Mouse (Mus musculus) midbrain, embryonic 11.5 days (tissue): ENCODE data around the gene Naalad2. TPM values are rescaled to one million over a fixed set of nuclear protein-coding genes. Genes with fewer than 3 reads are reported as not detected.
"Not testable (repeated sequence)": the region's sequence is repeated elsewhere in the genome, so short reads cannot be mapped to it uniquely, and the experiment has no call there.

Experiments used
- ATAC-seq: fragments of 200-750 bp; cut with Nextera tagmentation; 2 replicates; pipeline ENCODE4 v1.8.0; 2017; ENCODE audit warnings: moderate TSS enrichment, moderate library complexity; ENCODE audit not compliant: low FRiP score
- DNase-seq: peaks from one replicate; pipeline ENCODE4 v3.0.0; 2015; ENCODE audit warnings: low spot score; ENCODE audit errors: missing footprints
- H3K27ac ChIP-seq: fragments of 300-500 bp; sonication (generic); 2 replicates; pipeline ENCODE4 v1.5.1; 2014; ENCODE audit warnings: low read depth, low read length
- H3K27me3 ChIP-seq: fragments of 300-500 bp; sonication (generic); 2 replicates; pipeline ENCODE4 v1.6.1; 2014; ENCODE audit warnings: mild to moderate bottlenecking, low read length, moderate library complexity, mixed read lengths; ENCODE audit not compliant: control insufficient read depth, insufficient read depth
- H3K36me3 ChIP-seq: fragments of 300-500 bp; sonication (generic); 2 replicates; pipeline ENCODE4 v1.6.1; 2014; ENCODE audit warnings: mild to moderate bottlenecking, low read length, moderate library complexity, mixed read lengths; ENCODE audit not compliant: control insufficient read depth, insufficient read depth
- H3K4me1 ChIP-seq: fragments of 300-500 bp; sonication (generic); 2 replicates; pipeline ENCODE4 v1.6.1; 2014; ENCODE audit warnings: low read length; ENCODE audit not compliant: control insufficient read depth, insufficient read depth
- H3K4me2 ChIP-seq: fragments of 300-500 bp; sonication (generic); 2 replicates; pipeline ENCODE4 v1.6.1; 2014; ENCODE audit warnings: mild to moderate bottlenecking, moderate library complexity
- H3K4me3 ChIP-seq: fragments of 300-500 bp; sonication (generic); 2 replicates; pipeline ENCODE4 v1.5.1; 2014; ENCODE audit warnings: low read depth, low read length
- H3K9ac ChIP-seq: fragments of 300-500 bp; sonication (generic); 2 replicates; pipeline ENCODE4 v1.6.1; 2014; ENCODE audit warnings: low read length
- H3K9me3 ChIP-seq: fragments of 300-500 bp; sonication (generic); 2 replicates; pipeline ENCODE4 v1.6.1; 2016; ENCODE audit warnings: low read length; ENCODE audit not compliant: control insufficient read depth
- WGBS: fragments of 180-500 bp; shearing (Covaris S2); extraction: QIAGEN DNeasy Blood & Tissue Kit; methylation state at CpG from one replicate; pipeline ENCODE4 v1.1.7; 2014; 5-methylcytosine and 5-hydroxymethylcytosine counted together
- polyA plus RNA-seq: library from polyadenylated mRNA; unstranded; fragments of >200 nt; fragmentation: Nextera tagmentation; extraction: Ambion mirVana; gene quantifications from 2 replicates; pipeline ENCODE4 v1.2.1, GENCODE M21; 2014

The Naalad2 gene
- 1.9 and 3.5 TPM in 2 replicates for polyA plus RNA-seq

DNA sequence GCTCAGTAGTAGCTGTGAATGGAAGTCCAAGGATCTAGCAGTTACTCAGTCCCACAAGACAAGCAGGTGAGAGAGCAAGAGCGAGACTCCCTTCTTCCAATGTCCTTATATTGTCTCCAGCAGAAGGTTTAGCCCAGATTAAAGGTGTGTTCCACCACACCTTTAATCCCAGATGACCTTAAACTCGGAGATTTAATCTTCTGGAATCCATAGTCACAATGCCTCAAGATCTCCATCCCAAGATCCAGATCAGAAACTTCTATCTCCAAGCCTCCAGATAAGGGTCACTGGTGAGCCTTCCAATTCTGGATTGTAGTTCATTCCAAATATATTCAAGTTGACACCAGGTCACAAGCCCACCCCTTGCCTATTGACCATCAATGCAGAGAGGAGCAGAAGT, at the start of gene Naalad2:
Gene Naalad2 (minus strand): TSS at position 101 of the 400 bp plus-strand sequence.
- not testable (repeated sequence) for H3K9ac ChIP-seq

DNA sequence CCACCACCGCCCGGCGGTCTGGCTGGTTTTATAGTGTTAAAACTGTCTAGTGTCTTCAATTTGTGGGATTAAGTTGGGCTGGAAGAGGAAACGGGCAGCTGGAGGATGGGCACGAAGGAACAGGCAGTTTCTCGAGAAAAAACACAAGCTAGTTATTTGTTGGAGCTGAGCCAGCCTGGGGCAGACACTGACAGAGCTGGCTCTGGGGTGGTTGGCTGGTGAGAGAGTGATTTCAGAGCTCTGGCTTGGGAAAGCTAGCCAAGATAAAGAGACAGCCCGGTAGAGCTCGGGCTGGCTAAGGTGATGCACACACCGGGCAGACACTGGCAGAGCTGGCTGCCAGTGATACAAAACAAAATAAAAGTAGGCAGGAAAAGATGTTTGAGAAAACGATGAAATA, 28.9 kb upstream of the Naalad2 start:
- Histone ChIP-seq H3K4me2 (no peak overlapping the region), H3K27me3 (no peaks in the 10 kb centered on the region), H3K4me3 (no peak overlapping the region), H3K9me3 (no peaks in the 10 kb centered on the region), H3K27ac (no peak overlapping the region), H3K36me3 (no peaks in the 10 kb centered on the region), H3K9ac (no peak overlapping the region), H3K4me1 (no peaks in the 10 kb centered on the region)
- no peak for ATAC-seq
- 87% methylated on average over 10 of the region's 10 CpGs for WGBS
- no peak for DNase-seq

More for the DNA sequence above, at the start of gene Naalad2:
- not testable (repeated sequence) for H3K27me3 ChIP-seq, H3K27ac ChIP-seq, DNase-seq, H3K36me3 ChIP-seq, H3K4me1 ChIP-seq, H3K4me3 ChIP-seq, H3K9me3 ChIP-seq, ATAC-seq, H3K4me2 ChIP-seq
- 79% methylated on average over 2 of the region's 2 CpGs for WGBS

- H3K27me3 ChIP-seq = no peaks in the 10 kb centered on the region
- no peaks in the 10 kb centered on the region for H3K4me1 ChIP-seq
- no peaks in the 10 kb centered on the region for H3K36me3 ChIP-seq
- ATAC-seq (no peak), DNase-seq (no peak)
- no peak within 1 kb of the TSS for H3K4me3 ChIP-seq
- no peaks in the 10 kb centered on the region for H3K9me3 ChIP-seq
- no peak within 1 kb of the TSS for H3K9ac ChIP-seq
- H3K4me2 ChIP-seq = no peak within 1 kb of the TSS
- no peak within 1 kb of the TSS for H3K27ac ChIP-seq
Measured at GRCm38 (mm10) chr9:18430354-18430753, 27.6 kb upstream of the Naalad2 start, which contains the start of gene Mbd3l2. Gene Mbd3l2, plus strand, starts transcription at chr9:18430654.

DNA sequence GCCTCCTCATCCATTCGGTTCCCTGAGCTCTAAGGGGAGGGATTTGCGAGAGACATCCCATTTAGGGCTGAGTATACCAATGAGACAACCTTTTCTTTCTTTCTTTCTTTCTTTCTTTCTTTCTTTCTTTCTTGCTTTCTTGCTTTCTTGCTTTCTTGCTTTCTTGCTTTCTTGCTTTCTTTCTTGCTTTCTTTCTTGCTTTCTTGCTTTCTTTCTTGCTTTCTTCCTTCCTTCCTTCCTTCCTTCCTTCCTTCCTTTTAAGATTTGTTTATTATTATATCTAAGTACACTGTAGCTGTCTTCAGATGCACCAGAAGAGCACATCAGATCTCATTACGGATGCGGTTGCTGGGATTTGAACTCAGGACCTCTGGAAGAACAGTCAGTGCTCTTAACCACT, 9.6 kb upstream of the Naalad2 start:
- not testable (repeated sequence) for ATAC-seq, H3K9ac ChIP-seq, DNase-seq, H3K9me3 ChIP-seq, H3K27me3 ChIP-seq, H3K4me2 ChIP-seq, H3K4me1 ChIP-seq, H3K36me3 ChIP-seq, H3K4me3 ChIP-seq, H3K27ac ChIP-seq
- WGBS = 77% methylated on average over 4 of the region's 4 CpGs

GRCm38 (mm10) chr9:18404118-18404517, 1.3 kb upstream of the Naalad2 start, which contains the start of gene Ubtfl1:
Gene Ubtfl1, plus strand, starts transcription at chr9:18404418.
- no peak within 1 kb of the TSS for H3K4me2 ChIP-seq
- H3K9ac ChIP-seq = no peak within 1 kb of the TSS
- no peak for DNase-seq

DNA sequence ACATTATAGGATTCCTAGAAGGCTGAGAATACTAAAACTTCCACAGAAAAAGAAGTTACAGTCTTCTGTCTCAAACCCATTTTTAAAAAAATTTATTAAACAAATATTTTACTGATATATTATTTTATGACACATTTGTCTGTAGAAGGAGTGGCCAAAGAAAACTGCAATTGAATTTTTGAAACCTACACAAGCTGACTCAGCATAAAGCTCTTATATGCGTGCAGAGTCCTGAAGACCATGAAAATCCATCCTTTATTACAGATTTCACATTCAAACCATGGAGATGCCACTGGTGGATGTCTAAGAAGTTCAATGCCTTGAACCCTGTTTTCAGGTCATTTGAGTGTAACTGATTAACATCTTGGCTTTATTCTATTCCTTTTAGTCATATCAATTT, 3.2 kb downstream of the Naalad2 start:
- DNase-seq = no peak

More at GRCm38 (mm10) chr9:18404118-18404517, 1.3 kb upstream of the Naalad2 start, which contains the start of gene Ubtfl1:
- Histone ChIP-seq H3K4me3 (no peak within 1 kb of the TSS), H3K9me3 (no peaks in the 10 kb centered on the region), H3K4me1 (no peaks in the 10 kb centered on the region), H3K27ac (no peak within 1 kb of the TSS), H3K36me3 (no peaks in the 10 kb centered on the region), H3K27me3 (no peaks in the 10 kb centered on the region)
- ATAC-seq = no peak
- WGBS = 91% methylated on average over 1 of the region's 1 CpGs

DNA sequence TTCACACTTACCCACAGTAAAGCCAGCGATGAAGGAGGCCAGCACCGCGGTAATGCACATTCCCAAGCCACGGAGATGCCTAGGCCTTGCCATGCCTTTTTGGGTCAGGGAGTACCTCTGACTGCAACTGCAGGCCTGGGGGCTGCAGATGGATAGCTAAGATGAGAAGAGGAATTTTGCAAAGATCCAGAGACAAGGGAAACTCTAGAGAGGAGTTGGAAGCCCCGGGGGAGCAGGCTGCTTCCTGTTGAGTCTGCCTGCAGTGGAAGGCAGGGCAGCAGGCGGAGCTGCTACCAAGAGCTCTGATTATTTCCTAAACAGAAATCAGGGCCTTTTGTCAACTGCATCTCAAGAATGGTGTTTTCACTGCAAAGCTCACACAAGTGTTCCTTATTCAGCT, 17.0 kb downstream of the Naalad2 start:
- H3K9ac ChIP-seq = peak overlapping the region; percentile 24; the same call in 1 of the 2 replicates
- DNase-seq = peak; percentile 83
- whole genome bisulfite sequencing = 30% methylated on average over 6 of the region's 6 CpGs
- H3K4me2 ChIP-seq = no peak overlapping the region
- no peaks in the 10 kb centered on the region for H3K27me3 ChIP-seq
- H3K27ac ChIP-seq = no peak overlapping the region
- no peaks in the 10 kb centered on the region for H3K4me1 ChIP-seq
- H3K4me3 ChIP-seq = no peak overlapping the region
- no peaks in the 10 kb centered on the region for H3K9me3 ChIP-seq
- no peaks in the 10 kb centered on the region for H3K36me3 ChIP-seq
- ATAC-seq = no peak

More for the DNA sequence above, 3.2 kb downstream of the Naalad2 start:
- Histone ChIP-seq H3K27me3 (no peaks in the 10 kb centered on the region), H3K9ac (no peak overlapping the region), H3K4me3 (no peak overlapping the region), H3K36me3 (no peaks in the 10 kb centered on the region), H3K4me1 (no peaks in the 10 kb centered on the region), H3K9me3 (no peaks in the 10 kb centered on the region), H3K4me2 (no peak overlapping the region), H3K27ac (no peak overlapping the region)
- ATAC-seq = no peak
- 81% methylated on average over 1 of the region's 1 CpGs for WGBS

DNA sequence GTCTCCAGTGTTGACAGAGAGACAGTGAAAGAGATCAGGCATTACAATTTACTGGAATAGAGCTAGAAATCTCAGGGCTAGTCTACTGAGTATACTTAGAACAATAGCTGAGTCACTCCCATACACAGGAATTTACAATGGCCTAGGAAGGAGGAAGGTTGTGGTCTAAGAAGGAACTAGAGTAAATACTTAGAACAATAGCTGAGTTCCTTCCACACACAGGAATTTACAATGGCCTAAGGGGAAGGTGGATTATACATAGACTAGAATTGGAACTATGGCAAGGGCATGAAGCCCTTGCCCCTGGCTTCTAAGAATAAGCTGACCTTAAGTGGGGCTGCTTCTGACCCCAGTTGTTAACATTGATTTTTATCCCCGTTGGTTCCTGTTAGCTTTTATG, 29.8 kb downstream of the Naalad2 start:
- H3K4me1 ChIP-seq, H3K4me2 ChIP-seq, H3K27me3 ChIP-seq, H3K36me3 ChIP-seq, H3K9ac ChIP-seq, H3K9me3 ChIP-seq, H3K4me3 ChIP-seq, DNase-seq, ATAC-seq, H3K27ac ChIP-seq: not testable (repeated sequence)
- 73% methylated on average over 1 of the region's 1 CpGs for WGBS

- Histone ChIP-seq H3K4me3 (no peak overlapping the region), H3K4me2 (no peak overlapping the region), H3K9me3 (no peaks in the 10 kb centered on the region), H3K27ac (no peak overlapping the region), H3K4me1 (no peaks in the 10 kb centered on the region), H3K36me3 (no peaks in the 10 kb centered on the region), H3K27me3 (no peaks in the 10 kb centered on the region), H3K9ac (no peak overlapping the region)
- ATAC-seq = no peak
- DNase-seq = no peak
- WGBS = 91% methylated on average over 3 of the region's 3 CpGs
Measured at GRCm38 (mm10) chr9:18319990-18320389, 82.8 kb downstream of the Naalad2 start.
